Mouse (Mus musculus) naive thymus-derived CD4-positive, alpha-beta T cell, adult 2 months (primary cell): ENCODE data around the gene Enkd1.

ENCODE experiments used
- DNase-seq: peaks from one replicate; pipeline ENCODE4 v3.0.0-alpha.2; 2011; ENCODE audit warnings: low read depth

The Enkd1 gene

DNA sequence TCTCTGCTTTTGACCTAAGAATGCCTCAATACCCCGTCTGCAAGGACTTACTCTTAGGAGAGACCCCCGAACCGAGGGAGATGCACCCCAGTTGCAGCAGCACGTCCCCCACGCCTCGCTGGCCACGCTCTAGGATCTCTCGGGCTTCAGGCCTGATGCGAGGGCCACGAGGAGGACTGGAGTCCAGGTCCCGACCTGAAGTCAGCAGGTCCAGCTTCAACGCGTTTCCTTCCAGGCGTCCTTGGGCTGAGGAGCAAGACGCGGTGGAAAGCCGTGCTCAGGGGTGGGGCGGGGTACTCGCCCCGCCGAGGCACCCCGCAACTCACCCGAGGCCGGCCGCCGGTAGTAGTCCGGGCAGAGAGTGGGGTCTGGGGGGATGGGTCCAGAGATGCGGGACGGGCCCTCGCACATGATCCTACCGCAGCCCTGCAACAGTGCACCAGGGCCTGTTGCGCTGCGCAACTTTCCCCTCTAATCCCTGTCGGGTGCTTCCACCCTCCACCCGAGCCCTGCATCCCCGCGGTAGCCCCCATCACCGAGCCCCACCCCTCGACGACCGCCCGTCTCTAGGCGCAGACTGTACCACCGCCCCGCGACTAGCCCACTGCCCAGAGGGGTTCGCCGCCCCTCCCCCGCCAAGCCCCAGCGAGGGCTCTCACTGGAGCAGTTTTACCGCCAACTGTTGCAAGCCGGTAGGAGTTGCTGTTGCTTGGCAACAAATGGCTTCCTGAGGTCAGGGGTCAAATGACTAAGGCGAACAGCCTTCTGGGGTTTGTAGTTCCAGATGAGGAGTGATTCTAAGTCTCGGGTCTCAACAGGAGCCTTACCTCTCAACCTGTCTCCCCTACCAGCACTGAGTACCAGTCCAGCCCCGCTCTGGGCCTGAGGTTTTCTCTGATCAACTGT, at the start of gene Enkd1, which contains the start of gene 4933405L10Rik:
TSS of gene Enkd1 (minus strand) at position 713 of the 906 bp plus-strand sequence.
TSS of gene 4933405L10Rik (plus strand) at position 158 of the 906 bp plus-strand sequence.
- peak; percentile 88 for DNase-seq

DNA sequence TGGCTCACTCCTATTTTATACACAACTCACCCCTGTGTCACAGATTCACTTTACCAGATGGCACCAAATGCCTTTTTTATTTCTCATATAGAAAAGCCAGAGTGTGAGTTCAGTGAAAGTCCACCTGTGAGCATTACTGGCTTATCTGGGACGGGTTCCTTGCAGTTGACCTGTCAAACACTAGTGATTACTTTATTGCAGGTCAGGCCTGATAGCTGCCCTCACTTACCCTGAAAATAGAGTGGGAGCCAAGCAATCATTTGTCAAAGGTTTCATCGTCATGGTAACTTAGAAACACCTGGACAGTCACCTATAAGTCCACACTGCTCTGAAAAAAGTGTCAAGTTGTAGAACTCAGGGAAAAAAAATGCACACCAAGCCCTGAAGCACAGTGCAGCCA, 46.7 kb upstream of the Enkd1 start:
- DNase-seq: no peak

DNA sequence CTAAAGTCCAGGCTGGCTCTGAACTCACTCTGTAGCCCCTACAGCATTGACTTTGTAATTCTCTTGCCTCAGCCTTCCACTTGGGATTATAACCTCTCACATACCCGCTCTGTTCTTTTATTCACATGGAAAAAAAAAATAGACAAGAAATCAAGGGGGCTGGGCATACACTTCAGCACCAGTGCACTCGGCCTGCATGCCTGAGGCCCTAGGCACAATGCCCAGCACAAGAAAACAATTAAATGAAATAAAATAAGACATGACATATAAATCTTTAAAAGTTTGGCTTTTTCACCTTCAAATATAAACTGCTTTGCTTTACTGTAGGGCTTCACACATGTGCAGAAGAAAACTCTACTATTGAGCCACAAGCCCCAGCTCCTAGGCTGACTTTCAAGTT, 45.9 kb upstream of the Enkd1 start:
- DNase-seq: no peak

DNA sequence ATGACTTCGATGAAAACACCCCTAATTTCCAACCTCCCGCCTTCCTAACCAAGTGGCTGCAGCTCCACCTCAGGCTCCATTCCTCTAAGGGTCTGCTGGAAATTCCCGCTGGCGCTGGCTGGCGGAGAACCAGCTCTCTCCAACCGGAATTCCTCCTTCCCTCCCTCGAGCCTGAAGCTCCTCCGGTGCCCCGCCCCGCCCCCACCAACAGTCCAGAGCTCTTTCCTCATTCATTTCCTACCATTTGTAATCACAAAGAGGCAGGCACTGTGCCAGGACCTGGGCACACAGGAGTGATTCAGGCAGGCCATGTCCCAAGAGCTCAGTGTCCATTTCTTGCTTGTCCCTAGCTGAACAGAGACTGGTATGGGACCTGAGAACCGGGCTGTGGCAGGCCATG, 42.6 kb upstream of the Enkd1 start:
- DNase-seq: no peak

DNA sequence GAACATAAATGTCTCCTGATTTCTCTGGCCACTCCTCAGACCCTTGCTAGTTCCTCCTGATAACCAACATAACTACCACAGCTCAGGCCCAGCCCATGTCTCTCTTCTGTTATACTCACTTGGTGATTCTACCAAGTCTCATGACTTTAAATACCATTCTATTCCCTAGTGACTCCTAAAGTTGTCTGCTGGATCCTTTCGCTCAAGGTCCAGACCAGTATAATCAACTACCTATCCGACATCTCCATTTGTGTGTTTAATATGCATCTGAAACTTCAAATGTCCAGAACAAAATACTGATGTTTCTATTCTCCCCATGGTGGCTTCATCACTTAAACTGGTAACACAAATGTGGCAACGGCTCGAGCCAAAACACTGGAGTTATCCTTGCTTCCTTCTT, 35.3 kb upstream of the Enkd1 start:
- DNase-seq: no peak

DNA sequence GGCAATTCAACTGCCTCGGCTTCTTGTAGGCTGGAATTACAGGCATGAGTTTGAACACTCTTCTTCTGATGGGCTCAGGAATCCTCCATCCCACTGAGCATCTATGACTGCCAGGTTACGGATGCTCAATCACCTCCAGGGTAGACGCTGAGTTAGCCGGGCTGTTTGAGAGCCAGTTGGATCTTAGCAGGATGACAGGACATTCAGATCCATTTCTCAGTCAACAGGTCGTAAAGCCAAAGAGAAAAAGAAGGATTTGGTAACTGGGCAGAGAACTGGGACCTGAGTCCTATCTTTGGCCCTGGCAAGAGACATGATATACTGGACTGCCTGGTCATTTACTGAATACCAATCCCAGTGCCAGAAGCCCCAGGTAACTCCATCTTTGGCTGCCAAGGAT, 31.2 kb upstream of the Enkd1 start:
- no peak for DNase-seq

DNA sequence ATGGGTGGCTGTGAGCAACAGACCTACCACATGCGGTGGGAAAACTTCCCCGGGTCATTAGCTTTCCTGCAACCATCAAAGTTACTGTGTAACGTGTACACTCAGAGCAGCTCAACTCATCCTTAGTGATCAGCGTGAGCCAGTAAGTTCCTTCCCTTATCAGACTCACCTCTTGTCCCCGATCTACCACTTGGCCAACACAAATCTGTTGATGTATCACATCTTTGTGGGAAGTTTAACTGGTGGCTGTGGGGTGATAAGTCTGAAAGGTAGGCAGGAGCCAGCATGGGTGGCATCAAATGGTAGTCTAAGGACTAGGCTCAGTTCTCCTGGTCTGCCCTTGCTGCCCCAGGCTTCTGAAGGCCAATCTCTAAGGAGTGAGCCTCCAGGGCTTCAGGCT, 24.2 kb upstream of the Enkd1 start:
- DNase-seq: no peak

DNA sequence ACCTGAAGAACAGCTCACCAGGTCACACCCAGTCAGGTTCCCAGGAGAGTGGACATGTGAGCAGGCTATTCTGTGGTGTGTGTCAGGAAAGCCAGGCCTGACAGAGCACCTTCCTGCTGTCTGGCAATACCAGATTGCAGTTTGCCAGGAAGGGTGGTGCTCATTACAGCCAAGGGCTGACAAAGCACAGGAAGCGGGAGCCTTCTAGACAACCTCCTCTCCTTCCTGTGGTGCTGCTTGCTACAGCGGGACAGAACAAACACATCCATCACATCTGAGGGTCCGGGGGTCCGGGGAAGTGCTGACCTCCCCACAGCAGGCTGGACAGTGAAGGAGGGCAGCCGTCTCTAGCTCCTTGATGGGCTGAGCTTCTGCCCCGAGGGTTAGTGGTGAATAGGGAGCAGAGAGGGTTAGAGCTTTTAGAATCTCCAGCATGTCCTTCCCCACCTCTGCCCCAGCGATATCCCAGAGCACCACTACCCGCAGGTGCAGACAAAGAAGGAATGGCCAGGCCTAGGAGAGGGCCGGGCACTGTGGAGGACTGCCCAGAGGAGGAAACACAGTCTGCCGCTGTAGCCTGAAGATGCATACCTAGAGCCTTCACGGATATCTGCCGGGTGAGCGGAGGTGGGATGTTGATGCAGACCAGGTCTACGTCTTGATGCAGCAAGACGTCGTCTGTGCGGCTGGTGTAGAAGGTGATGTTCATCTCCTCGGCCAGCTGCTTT, 19.6 kb upstream of the Enkd1 start:
- DNase-seq: peak; percentile 66

DNA sequence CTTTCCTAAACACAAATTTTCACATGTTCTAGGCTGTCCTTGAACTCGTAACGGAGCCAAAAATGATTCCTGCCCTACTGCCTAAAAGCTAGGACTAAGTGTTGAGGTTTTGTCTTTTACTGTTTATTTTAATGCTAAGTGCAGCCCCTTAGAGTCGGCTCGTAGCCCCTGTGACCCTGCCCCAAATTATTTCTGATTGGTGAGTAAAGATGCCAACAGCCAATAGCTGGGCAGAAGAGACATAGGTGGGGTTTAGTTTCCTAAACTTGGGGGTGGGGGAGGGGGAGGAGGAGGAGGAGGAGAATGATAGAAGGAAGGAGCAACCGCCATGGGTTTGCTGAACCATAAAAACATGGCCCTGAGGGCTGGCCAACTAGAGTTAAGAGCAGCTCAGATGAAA, 17.7 kb upstream of the Enkd1 start:
- no peak for DNase-seq

DNA sequence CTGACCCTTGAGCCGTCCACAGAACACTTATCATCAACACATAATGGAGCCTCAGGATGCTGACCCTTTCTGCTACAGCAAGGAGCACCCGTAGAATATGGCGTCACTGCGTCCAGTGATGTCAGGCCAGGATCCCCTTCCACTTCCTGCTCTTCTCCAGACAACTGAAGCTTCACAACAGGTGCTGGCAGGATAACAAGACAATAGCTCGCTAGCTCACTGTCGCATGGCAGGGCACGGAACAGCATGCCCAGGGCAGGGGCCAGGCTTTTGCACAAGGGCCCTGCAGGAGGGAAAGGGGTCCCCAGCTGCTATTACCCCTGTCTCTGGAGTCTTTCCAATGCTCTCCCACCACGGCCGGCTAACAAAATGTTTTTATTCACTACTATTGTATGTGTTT, 14.9 kb upstream of the Enkd1 start:
- no peak for DNase-seq

DNA sequence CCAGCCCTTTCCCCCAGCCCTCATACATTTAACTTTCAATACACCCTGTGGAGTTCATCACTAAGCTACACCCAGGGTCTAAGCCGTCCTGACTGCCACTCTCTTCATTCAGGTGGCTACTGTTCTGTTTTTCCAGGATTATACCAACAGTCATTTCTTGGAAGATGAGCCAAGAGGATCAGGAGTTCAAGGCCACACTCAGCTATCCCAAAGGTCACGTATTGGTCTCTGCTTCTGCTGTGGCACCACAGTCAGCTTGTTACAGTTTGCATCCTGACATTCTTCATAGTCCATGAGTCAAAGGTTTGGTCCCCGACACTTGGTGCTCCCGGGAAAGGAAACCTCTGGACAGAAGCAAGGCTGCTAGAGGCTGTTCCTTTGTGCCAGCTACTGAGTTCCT, 11.6 kb upstream of the Enkd1 start:
- DNase-seq: no peak

DNA sequence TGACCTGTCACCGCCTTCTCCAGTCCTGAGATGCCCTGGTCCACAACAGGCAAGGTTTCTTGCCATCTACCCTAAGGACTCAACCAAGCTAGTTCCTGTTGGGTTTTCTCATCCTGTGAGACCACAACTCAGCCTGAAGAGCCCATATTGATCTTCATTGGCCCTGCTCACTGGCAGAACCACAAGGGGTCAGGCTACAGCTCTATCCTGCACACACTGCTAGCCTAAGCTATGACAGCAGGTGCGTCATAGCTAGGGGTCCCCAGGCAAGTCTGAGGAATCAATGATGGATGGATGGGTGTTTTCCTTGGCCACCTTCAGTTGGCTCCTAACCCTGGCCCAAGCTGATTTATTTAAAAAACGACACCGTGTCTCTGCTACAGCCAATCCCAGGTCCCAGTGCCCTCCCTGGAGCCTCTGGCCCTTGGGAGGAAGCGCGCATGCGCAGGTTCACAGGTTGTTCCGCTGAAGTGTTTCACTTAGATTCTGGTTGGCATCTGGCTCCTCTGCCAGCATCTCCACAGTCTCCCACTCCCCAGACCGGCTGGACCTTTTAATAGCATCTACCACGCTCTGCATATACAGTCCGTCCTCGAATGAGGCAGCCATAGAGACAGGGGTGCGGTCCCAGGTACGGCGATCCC, 8.4 kb upstream of the Enkd1 start:
- no peak for DNase-seq

DNA sequence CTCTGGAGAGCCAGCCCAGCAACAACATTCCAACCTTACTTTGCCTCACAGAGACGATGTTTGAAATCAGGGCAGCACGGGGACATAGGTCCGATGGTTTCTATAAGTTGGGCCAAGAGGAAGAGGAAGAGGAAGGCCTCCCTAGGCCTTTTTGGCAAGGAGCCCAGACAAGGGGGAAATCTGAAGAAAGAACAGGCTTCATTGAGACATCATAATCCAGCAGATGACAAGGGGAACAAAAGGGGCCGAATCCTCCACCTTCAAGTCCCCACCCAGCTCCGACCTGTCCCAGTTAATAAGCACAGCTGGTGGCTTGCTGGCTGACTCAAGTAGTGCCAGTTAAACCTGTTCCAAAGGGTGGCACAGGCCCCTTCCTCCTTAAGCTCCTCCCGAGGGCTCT, 7.0 kb upstream of the Enkd1 start:
- no peak for DNase-seq

DNA sequence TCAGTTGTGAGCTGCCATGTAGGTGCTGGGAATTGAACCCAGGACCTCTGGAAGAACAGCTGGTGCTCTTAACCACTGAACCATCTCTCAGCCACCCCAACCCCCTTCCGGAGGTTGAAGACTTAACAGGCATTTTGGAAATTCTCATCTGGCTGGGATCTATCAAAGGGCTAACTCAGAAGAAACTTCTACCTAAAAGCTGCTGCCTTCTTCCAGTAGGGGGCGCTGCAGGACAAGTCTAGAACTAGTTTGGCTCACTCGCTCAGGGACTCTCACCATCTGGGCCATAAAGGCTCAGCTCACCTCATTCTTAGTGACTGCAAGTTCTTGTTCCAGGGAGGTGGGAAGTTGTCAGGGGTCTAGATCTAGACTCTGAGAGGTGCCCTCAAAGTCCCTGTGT, 6.1 kb upstream of the Enkd1 start:
- peak; percentile 94 for DNase-seq

DNA sequence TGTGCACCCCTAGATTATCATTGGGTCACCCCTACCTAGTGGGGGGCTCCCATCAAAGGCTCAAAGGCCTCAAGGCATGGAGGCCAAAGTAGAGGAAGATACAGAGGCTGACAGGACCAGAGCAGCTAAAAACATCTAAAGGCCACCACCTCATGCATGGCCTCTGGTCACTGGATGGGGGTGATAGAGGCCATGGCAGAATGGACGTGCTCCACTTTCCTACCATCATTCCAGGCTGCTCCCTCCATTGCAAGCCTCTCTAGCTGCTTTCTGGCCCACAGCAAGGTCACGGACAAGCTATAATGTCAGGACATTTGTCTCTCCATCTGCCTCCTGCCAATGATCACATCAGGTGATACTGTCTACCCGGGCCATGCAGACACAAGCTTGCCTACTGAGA, 4.3 kb upstream of the Enkd1 start:
- no peak for DNase-seq

DNA sequence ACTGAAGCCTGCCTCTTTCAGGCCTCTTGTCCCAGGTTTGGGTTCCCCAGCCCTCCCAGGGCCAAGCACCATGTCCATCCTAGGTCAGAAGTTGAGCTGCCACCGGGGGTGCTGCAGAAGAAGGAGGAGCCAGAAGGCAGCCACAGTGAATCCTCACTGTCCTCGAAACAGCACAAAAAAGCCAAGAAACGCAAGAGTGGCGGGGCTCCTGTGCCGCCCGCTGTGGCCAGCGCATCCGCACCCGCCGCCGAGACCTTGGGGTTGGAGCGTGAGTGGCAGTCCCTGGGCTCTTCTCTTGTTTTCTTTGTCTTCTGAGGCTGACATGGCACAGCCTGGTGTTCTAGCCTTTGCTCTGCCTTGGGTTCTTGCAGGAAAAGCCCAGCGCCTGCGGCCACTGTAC, 1.3 kb upstream of the Enkd1 start:
- no peak for DNase-seq

DNA sequence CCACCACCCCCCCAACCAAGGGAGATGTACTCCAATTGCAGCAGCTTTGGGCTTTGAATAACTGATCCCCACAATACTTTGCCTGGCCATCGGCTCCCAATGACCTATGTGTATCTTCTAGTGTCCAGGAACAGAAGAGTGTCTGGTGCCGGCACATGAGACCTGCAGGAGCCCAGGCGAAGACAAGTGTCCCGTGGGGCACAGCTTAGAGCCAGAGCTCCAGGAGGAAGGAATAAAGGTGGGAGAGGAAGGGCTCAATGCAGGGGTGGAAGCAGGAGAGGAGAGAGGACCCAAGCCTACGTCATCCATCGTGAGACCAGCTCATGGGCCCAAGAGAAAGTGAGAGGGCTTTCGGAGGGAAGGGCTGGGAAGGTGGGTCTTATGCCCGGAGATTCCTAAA, 665 bp upstream of the Enkd1 start:
- no peak for DNase-seq

DNA sequence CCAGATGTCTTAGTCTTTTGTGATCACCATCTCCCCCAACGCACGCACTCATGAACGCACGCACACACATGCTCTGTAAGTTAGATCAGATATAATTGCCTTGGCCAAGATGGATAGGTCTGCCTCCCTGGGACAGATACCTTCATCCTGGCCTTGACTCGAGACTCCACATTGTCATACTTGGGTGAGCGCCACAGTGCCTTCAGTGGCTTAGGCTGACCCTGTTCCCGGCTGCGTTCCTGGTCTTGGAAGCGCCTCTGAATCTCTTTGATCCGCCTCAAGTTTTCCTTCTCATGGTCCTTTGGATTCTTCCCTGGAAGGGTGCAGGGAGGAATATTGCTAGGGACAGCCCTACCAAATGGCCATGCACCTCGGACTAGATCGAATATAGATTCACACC, 1.6 kb downstream of the Enkd1 start:
- DNase-seq: no peak

DNA sequence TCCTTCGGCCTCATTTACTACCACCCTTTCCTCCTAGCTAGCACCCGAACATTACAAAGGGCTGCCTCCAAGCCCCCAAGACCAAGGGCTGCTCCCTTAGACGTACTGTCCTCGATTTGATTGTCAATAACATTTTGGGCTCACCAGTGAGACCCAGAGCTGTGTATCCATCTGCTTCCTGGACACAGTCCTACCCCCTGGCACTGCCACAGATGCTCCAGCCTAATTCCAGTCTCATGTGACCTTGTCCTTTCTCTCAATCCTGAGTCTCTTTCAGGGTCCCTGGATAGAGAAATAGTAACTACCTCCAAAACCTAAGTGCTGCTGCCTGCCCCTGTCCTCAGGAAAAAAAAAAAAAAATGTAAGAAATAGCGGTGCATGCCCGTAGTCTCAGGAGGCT, 3.1 kb downstream of the Enkd1 start:
- DNase-seq: no peak

DNA sequence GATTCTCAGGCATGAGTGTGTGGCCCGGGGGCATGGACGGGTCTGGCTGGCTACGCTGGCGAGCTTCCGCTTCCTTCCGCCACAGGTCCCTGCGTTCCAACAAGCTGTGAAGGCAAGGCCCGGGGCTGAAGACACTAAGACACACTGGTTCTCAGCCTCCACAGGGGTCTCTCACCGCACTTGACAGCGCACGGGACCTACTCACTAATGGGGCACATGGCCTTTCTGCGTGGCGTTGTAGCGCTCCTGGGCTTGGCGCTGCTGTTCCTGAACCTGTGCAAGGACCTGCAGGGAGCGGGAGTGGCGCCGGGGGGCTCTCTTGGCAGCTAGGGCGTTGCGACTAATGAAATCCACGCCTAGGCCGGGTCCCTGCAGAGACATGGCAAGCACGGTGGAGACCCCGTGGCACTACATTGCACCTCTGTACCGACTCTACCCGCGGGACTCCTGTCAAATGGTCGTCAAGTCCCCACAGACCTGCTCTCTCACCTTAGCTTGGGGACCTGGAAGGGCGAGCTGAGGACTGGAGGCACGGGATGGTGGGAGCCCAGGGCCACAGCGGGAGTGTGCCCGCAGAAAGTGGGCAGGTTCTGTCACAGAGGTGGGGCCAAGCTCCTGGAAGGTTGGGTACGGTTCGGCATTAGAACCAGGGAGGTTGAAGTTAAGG, 3.7 kb downstream of the Enkd1 start:
- DNase-seq: no peak

DNA sequence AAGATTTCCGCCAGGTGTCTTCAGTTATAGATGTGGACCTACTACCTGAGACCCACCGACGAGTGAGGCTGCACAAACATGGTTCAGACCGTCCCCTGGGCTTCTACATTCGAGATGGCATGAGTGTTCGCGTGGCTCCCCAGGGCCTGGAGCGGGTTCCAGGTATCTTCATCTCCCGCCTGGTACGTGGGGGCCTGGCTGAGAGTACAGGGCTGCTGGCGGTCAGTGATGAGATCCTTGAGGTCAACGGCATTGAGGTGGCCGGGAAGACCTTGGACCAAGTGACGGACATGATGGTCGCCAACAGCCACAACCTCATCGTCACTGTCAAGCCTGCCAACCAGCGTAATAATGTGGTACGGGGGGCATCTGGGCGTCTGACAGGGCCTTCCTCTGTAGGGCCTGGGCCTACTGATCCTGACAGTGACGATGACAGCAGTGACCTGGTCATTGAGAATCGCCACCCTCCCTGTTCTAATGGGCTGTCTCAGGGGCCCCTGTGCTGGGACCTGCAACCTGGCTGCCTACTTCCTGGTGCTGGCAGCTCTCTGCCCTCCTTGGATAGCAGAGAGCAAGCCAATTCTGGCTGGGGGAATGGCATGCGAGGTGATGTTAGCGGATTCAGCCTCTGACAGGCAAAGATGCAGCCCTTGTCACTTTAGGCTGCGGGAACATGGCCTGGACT, 5.1 kb downstream of the Enkd1 start:
- DNase-seq: no peak

DNA sequence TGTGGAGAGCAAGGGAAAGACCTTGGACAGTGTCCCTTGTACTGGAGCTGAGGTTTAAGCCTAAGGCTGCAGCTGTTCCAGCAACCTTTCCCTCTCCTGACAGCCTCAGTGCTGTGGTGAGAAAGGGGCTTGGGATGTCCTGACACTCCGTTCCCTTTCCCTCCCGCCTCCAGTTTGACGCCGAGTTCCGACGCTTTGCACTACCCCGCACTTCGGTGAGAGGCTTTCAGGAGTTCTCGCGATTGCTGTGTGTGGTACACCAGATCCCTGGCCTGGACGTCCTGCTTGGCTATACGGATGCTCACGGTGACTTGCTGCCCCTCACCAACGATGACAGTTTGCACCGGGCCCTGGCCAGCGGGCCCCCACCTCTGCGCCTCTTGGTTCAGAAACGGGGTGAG, 6.0 kb downstream of the Enkd1 start:
- no peak for DNase-seq
